Mouse (Mus musculus) mouse embryonic stem cell (cell line): ENCODE data around the gene Limk2.

Source experiments
- in situ Hi-C, 2 experiments: fragments of 300-500 bp; cut with MboI; formaldehyde crosslinking; loops; 1 replicate in 1 of 2; 3 replicates in 1 of 2; pipeline ENCODE4 v1.14.3; 2019 to 2020; ENCODE audit warnings: low sequenced_read_pairs in 2 of 2, low pct_unique_long_range_greater_than_20kb in 1 of 2, mixed read lengths in 1 of 2; ENCODE audit not compliant: unreplicated experiment in 1 of 2

Gene Limk2

GRCm38 (mm10) chr11:3408997-3409732, at the start of gene Limk2:
TSS of gene Limk2 (minus strand) at chr11:3409189.
- in situ Hi-C loops: no loop called here

DNA sequence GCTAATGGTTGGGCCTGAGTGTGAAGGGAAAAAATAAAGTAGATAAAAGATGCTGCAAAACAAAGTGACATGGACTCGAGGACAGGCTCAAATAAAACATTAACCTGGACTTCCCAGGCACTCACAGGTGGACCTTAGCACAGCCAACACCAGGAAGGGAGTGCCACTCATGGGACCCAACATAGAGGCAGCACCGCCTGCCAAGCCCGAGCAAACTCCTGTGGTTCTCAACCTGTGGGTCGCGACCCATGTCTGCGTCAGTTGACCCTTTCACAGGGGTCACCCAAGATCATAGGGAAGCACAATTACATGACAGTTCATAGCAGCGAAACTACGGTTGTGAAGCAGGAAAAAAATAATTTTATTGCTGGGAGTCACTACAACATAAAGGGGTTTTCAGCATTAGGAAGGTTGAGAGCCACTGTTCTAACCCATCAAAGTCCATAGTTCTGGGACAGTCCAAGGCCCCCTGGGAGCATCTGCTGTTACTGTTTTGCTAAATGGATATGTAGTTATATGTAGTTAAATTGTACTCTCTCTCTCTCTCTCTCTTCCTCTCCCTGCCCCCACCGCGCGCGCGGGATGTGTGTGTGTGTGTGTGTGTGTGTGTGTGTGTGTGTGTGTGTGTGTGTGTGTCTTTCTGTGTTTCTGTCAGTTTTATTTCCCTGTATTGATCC, 49.6 kb upstream of the Limk2 start:
- in situ Hi-C loops: no loop called here

GRCm38 (mm10) chr11:3456354-3456753, 47.4 kb upstream of the Limk2 start:
- in situ Hi-C loops: no loop called here

DNA sequence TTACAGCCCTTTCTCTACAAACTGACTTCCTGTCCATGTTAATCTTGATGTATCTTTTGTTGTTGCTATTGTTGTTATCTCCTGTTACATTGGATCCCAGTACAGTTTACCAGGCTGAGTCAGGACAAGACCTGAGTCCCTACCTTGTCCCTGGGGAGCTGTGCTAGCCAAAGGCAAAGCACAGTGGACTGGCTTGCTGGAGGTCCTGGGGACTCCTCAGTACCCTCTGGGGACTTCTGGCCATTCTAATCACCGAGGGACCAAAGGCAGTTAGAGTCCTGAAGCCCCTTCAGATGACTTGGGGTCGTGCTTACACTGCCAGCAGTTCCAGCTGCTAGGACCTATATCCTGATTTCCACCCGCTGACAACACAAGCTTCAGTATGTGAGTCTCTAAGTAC, 45.5 kb upstream of the Limk2 start:
- in situ Hi-C loops: no loop called here

- in situ Hi-C loops: no loop called here
Measured at GRCm38 (mm10) chr11:3453467-3453866, 44.5 kb upstream of the Limk2 start.

DNA sequence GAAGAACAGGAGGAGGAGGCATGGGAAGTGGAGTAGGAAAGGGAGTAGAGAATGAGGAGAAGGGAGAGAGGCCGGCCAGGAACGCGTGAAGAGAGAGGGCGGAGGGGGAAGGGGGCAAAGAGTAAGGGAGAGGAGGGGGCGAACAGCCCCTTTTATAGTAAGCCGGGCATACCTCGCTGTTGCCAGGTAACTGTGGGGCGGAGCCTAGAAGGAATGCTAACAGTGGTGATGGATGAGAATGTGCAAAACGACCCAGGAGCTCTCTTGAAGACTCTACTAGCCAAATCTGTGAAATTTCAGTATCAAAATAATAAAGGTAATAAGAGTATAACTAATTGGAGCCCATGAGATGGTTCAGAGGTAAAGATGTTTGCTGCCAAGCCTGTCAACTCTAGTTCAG, 43.8 kb upstream of the Limk2 start:
- in situ Hi-C loops: no loop called here

- in situ Hi-C loops: no loop called here
Measured at GRCm38 (mm10) chr11:3452167-3452639, 43.2 kb upstream of the Limk2 start, which contains the start of gene Rnf185. TSS of gene Rnf185 (minus strand) at chr11:3452363.

DNA sequence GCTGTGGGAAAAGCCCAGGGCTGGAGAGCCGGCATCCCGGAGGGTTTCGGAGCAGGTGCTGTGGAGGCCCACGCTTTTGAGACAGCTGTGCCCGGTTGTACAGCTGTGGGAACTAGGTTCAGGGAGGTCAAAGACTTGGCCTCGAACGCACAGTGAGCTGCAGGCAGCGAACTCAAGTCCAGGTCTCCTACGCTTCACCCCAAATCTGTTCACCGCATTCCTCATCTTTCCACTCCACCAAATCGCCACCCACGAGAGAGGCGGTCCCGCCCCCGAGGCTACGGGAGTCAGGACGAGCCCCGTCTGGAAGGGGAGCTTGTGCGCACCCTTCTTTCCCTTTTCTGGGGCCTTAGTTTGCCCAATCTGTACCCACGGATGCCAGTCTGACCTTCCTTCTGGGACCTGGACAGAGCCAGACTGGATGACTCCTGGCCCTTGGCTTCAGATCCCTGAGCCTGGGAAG, 42.7 kb upstream of the Limk2 start:
- in situ Hi-C loops: no loop called here

DNA sequence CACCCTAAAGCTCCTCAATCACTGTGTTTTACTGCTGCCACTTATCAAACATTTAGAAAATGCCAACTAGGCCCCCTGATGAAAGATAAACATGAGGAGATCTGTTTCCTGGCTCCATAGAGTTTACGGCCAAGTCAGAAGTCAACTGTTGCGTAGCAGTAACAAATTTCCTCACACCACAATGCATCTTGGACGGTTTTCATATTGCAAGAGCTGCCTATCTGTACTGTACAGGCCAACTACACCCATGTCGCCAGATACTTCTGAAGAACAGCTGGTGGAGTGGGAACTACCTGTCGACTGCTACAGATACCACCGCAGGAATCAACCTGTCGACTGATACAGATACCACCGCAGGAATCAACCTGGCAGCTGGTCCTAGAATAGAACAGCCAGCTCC, 35.9 kb upstream of the Limk2 start:
- in situ Hi-C loops: no loop called here

DNA sequence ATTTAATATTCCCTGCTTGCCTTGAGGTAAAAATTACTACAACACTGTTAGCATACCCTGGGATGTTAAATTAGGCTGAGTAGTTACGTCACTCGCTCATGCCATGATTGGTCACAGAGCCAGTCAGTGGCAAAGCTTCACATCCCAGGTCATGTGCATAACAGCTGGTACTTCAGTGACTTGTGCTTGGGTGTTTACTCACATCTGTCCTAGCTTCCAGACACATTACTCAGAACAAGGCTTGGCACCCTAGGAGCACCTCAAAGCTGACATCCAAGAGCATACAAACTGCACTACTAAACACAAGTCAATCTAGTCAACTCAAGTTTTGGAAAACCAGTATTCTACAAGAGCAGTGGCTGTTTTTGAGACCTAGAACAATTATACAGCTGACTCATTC, 34.1 kb upstream of the Limk2 start:
- in situ Hi-C loops: no loop called here

DNA sequence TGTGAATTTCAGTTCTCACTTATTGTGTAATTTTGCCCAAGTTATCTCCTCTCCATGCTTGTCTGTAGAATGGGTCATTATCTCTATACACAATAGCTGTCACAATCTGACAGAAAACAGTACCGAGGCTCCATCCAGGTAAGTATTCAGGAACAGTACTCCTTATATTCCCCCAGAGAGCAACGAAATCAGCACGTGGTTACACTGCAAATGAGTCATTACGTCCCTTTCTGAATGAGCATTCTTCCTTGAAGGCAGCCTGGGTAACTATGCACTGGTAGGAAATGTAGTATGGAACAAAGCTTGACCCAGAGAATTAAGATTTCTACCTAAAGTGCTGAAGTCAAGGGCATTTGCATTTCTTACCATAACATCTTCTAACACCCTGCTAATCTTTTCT, 33.7 kb upstream of the Limk2 start:
- in situ Hi-C loops: no loop called here

GRCm38 (mm10) chr11:3441696-3442443, 32.9 kb upstream of the Limk2 start:
- in situ Hi-C loops: no loop called here

- in situ Hi-C loops: no loop called here
Measured at GRCm38 (mm10) chr11:3437621-3438020, 28.6 kb upstream of the Limk2 start.

DNA sequence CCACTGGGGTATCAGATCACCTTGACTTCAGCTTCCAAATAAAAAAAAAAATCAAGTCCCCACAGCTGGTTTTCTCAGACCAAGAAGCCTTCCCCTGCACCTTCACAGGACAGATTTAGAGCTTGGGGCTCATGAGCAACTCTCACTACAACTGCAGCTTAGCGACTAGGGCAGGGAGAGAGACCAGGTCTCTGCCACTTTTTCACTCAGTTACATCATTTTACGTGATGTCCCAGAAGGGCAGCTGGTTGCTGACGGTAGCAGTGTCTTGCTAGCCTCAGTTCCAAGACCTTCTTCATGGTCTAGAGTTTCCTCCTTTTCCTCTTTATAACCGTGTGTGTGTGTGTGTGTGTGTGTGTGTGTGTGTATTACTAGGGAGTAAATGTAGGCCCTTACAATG, 24.8 kb upstream of the Limk2 start:
- in situ Hi-C loops: no loop called here

DNA sequence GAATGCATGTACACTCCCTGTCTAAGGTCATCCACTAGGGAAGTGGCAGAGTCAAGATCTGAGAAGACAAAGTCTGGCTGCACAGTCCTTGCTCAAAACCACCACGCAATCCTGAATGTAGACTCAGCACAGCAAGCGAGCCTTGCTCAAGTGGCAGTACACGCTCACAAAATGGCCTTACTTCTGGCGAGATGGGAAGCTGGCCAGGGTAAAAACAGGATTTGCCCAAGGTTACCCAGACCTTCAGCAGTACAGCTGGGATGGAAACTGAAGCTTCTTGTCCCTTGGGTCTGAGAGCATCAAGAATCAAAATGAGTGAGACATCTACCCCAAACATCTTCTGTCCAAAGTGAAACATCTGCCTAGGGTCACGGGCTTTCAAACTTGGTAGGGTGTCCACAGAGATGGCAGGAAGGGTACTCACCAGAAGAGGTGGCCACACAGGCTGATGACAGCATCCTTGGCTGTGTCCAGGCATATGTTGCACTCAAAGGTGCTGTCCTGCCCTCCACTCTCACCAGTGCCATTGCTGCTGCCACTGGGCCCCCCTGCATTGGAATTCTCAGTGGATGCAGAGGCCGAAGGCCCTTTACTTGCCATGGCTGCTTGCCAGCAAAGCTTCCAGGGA, 23.1 kb upstream of the Limk2 start:
- in situ Hi-C loops: no loop called here

DNA sequence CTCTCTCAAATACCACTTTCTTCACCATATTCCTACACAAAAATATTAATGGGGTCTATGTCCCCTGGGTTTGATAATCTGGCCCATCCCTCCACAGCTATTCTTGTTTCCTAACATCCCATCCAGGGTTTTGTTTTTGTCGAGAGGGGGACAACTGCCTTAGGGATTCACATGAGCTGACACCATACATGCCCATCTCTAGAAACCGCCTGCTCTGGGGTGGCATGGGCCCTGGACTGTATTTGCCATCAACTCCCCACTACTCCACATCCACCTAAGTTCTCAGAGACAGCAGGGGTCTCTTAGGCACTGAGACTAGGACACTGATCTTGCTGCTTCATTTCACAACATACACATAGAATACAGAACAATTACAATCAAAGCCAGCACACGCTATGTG, 22.5 kb upstream of the Limk2 start:
- in situ Hi-C loops: no loop called here

- in situ Hi-C loops: no loop called here
Measured at GRCm38 (mm10) chr11:3428632-3429031, 19.6 kb upstream of the Limk2 start.

GRCm38 (mm10) chr11:3427697-3428230, 18.8 kb upstream of the Limk2 start:
- in situ Hi-C loops: no loop called here

- in situ Hi-C loops: no loop called here
Measured at GRCm38 (mm10) chr11:3422242-3422641, 13.3 kb upstream of the Limk2 start.
